Mouse (Mus musculus) spleen, postnatal 14 days (tissue): ENCODE measurements around the gene Ubl5.
"Not testable (repeated sequence)": the region's sequence is repeated elsewhere in the genome, so short reads cannot be mapped to it uniquely, and the experiment has no call there.

ENCODE experiments used
- DNase-seq, 2 experiments: peaks; one replicate each; pipeline ENCODE4 v3.0.0; 2021 to 2022; ENCODE audit warnings: low spot score in 2 of 2

The Ubl5 gene

GRCm38 (mm10) chr9:20657546-20657945 is 14.9 kb downstream of the Ubl5 start:
- no peak for DNase-seq

- DNase-seq = peak; percentile 21 to 61
These were observed 19.6 kb downstream of the Ubl5 start for GRCm38 (mm10) chr9:20662325-20662724.

- no peak for DNase-seq
These were observed 20.2 kb downstream of the Ubl5 start for GRCm38 (mm10) chr9:20662874-20663273.

- DNase-seq = no peak
These were observed 21.3 kb downstream of the Ubl5 start for GRCm38 (mm10) chr9:20663956-20664355.

GRCm38 (mm10) chr9:20664366-20664765 is 21.7 kb downstream of the Ubl5 start:
- DNase-seq = no peak

GRCm38 (mm10) chr9:20664982-20665637 is 22.4 kb downstream of the Ubl5 start:
- DNase-seq = no peak

- no peak for DNase-seq
These were observed 23.2 kb downstream of the Ubl5 start for GRCm38 (mm10) chr9:20665925-20666324.

- DNase-seq = no peak
These were observed 23.9 kb downstream of the Ubl5 start for GRCm38 (mm10) chr9:20666510-20667034.

- no peak for DNase-seq
These were observed 25.4 kb downstream of the Ubl5 start for GRCm38 (mm10) chr9:20668065-20668464.

- no peak for DNase-seq
These were observed 29.4 kb downstream of the Ubl5 start for GRCm38 (mm10) chr9:20672047-20672446.

GRCm38 (mm10) chr9:20677892-20678291 is 35.2 kb downstream of the Ubl5 start:
- no peak for DNase-seq

- DNase-seq = no peak
These were observed 37.8 kb downstream of the Ubl5 start for GRCm38 (mm10) chr9:20680378-20680958.

GRCm38 (mm10) chr9:20681546-20682388 is 39.1 kb downstream of the Ubl5 start:
- no peak for DNase-seq

- DNase-seq = no peak
These were observed 39.7 kb downstream of the Ubl5 start for GRCm38 (mm10) chr9:20682389-20682722.

- no peak for DNase-seq
These were observed 42.6 kb downstream of the Ubl5 start for GRCm38 (mm10) chr9:20685081-20685861.

GRCm38 (mm10) chr9:20689403-20689802 is 46.7 kb downstream of the Ubl5 start:
- DNase-seq = no peak

- no peak for DNase-seq
These were observed 47.2 kb downstream of the Ubl5 start for GRCm38 (mm10) chr9:20689913-20690312.

GRCm38 (mm10) chr9:20690449-20690848 is 47.8 kb downstream of the Ubl5 start:
- DNase-seq = not testable (repeated sequence)

GRCm38 (mm10) chr9:20692863-20693262 is 50.2 kb downstream of the Ubl5 start:
- no peak for DNase-seq

- DNase-seq = no peak
These were observed 52.1 kb downstream of the Ubl5 start for GRCm38 (mm10) chr9:20694721-20695235.

GRCm38 (mm10) chr9:20696107-20696712 is 53.5 kb downstream of the Ubl5 start:
- no peak for DNase-seq
